Mouse (Mus musculus): ENCODE measurements around the gene Nr1h2. TPM values are rescaled to one million over a fixed set of nuclear protein-coding genes. Genes with fewer than 3 reads are reported as not detected.

The Nr1h2 gene
- 79.7 and 96.8 TPM in 2 replicates for polyA plus RNA-seq (2012; rRNA removed)

DNA sequence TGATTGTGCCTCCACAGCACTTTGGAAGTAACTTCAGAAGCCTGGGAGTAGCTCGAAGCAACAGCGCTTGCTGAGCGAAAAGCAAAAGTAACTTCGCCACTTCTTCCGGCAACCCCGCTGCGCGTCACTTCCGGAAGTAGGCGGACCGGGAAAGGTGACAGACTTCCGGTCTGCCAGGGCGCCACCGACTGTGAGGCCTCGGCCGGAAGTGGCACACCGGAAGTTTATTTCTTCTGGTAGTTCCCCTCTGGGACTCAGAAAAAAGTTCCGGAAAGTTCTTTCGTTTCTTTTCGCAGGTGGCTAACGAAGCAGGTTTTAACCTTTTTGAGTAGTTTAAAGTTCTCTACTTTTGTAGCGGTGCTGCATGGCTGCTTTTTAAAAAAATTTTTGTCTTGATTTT is at the start of gene Nr1h2:
Gene Nr1h2, minus strand, starts transcription at position 126 of the 400 bp plus-strand sequence.
- peak; percentile 25; the same call in 1 of the 2 replicates for TF ChIP-seq POLR2A (IDR thresholded peaks at IDR 0.05; ENCODE audit: borderline replicate concordance, extremely low read depth, insufficient read depth, insufficient read length, poor library complexity, severe bottlenecking)
- TF ChIP-seq CTCF (IDR thresholded peaks at IDR 0.05; ENCODE audit: borderline replicate concordance, extremely low read depth, insufficient read depth, insufficient read length): peak; percentile 9; the same call in 1 of the 2 replicates
- DNase-seq (ENCODE audit: low read depth): peak; percentile 98

DNA sequence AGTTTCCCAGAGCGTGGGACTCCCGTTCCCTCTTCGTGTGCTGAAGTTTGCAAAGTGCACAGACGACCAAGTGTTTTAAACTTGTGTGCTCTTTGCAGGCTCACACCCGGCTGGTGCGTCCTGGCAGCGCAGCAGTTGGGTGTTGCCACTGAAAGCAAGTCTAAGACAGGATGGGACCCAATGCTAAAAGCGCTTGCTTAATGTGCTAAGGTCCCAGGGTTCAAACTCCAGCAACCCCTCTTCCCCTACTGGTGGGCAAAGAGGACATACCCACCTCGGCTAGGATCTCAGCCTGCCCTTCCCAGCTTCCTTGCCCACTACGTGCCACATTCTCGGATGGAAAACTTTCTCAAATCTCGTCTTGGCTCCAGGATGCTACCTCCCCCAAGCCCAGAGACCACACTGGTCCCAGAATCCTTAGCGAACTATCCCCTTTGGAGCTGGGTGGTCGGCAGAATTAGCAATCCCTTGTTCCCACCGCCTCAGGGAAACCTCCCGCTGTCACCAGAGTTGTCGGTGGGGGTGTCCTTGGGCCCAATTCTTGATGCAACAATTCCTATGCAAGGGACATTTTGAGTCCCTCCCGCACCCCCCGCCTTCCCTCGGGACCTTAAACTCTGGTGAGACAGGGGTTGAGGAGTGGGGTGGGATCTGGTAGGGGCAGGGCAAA is 49.6 kb upstream of the Nr1h2 start:
- no peak for DNase-seq (ENCODE audit: low read depth)
- TF ChIP-seq POLR2A (IDR thresholded peaks at IDR 0.05; ENCODE audit: borderline replicate concordance, extremely low read depth, insufficient read depth, insufficient read length, poor library complexity, severe bottlenecking) (no peak), CTCF (IDR thresholded peaks at IDR 0.05; ENCODE audit: borderline replicate concordance, extremely low read depth, insufficient read depth, insufficient read length) (no peak)

DNA sequence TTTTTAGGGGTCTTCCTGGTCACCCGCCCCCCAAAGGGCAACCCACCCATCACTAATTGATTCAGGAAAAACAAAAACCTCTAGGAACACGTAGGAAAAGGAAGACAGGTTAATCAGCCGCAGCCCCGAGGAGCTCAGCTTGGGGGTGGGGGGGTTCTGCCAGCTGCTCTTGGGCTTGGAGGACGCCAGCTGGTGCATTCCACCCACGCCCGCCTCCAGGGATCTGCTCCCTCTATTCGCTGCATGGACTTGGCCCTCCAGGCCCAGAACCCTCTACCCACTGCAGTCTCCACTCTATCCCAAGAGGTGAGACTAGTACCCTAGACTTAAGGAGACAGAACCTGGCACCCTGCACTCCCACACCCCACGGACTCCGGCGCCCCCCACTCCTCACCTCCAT is 48.7 kb upstream of the Nr1h2 start:
- DNase-seq (ENCODE audit: low read depth): peak; percentile 71
- no peak for TF ChIP-seq CTCF (IDR thresholded peaks at IDR 0.05; ENCODE audit: borderline replicate concordance, extremely low read depth, insufficient read depth, insufficient read length)
- no peak for TF ChIP-seq POLR2A (IDR thresholded peaks at IDR 0.05; ENCODE audit: borderline replicate concordance, extremely low read depth, insufficient read depth, insufficient read length, poor library complexity, severe bottlenecking)

DNA sequence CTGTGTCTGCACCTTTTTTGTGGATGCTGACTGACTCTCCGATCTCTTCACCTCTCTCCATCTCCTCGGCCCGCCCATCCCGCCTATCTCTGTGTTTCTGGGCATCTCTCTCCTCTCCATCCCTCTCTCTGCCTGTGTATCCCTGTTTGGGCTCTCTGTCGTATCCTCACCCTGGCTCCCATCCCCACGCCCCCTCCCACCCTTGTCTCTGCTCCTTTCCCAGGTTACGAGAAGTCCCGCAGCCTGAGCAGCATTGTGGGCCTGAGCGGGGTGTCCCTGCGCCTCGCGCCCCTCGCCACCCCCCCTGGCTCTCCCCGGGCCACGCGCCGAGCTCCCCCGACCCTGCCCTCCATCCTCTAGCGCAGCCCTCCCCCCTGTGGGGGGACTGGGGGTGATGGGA is 47.9 kb upstream of the Nr1h2 start:
- DNase-seq (ENCODE audit: low read depth): no peak
- TF ChIP-seq CTCF (IDR thresholded peaks at IDR 0.05; ENCODE audit: borderline replicate concordance, extremely low read depth, insufficient read depth, insufficient read length): no peak
- no peak for TF ChIP-seq POLR2A (IDR thresholded peaks at IDR 0.05; ENCODE audit: borderline replicate concordance, extremely low read depth, insufficient read depth, insufficient read length, poor library complexity, severe bottlenecking)

- TF ChIP-seq CTCF (IDR thresholded peaks at IDR 0.05; ENCODE audit: borderline replicate concordance, extremely low read depth, insufficient read depth, insufficient read length) (no peak), POLR2A (IDR thresholded peaks at IDR 0.05; ENCODE audit: borderline replicate concordance, extremely low read depth, insufficient read depth, insufficient read length, poor library complexity, severe bottlenecking) (no peak)
- DNase-seq (ENCODE audit: low read depth): no peak
These were observed 47.0 kb upstream of the Nr1h2 start for GRCm38 (mm10) chr7:44600691-44601262.

DNA sequence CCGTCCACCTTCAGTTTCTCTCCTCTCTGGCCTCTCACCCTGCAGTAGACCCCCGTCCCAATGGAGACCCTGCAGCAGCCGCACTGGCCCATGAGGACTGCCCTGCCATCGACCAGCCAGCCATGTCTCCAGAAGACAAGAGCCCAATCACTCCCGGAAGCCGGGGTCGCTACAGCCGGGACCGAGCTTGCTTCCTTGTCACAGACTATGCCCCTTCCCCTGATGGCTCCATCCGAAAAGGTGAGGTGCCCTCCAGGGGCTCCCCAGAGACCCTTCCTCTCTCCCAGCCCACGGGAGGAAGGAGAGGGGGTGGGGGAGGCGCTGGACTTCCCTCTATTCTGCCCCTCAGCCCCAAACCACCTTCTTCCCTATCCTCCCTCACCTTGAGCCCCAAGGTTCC is 44.6 kb upstream of the Nr1h2 start:
- no peak for DNase-seq (ENCODE audit: low read depth)
- TF ChIP-seq POLR2A (IDR thresholded peaks at IDR 0.05; ENCODE audit: borderline replicate concordance, extremely low read depth, insufficient read depth, insufficient read length, poor library complexity, severe bottlenecking) (no peak), CTCF (IDR thresholded peaks at IDR 0.05; ENCODE audit: borderline replicate concordance, extremely low read depth, insufficient read depth, insufficient read length) (no peak)

DNA sequence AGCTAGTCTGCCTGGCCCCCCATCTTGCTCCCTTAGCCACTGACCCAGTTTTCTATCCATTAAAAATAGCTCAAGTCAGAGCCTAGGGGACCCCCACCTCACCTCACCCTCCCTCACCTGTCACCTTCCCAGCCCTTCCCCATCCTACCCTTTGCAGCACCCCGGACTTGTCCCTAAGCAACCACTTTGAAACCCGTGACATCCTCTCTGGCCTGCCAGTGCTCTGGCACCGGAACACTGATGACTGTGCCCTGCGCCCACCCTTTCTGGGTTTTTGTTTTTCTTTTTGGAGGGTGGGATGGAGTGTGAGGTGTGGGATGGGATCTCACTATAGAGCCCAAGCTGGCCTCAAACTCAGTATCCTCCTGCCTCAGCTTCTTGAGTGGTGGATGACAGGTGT is 43.9 kb upstream of the Nr1h2 start:
- no peak for DNase-seq (ENCODE audit: low read depth)
- TF ChIP-seq CTCF (IDR thresholded peaks at IDR 0.05; ENCODE audit: borderline replicate concordance, extremely low read depth, insufficient read depth, insufficient read length): no peak
- TF ChIP-seq POLR2A (IDR thresholded peaks at IDR 0.05; ENCODE audit: borderline replicate concordance, extremely low read depth, insufficient read depth, insufficient read length, poor library complexity, severe bottlenecking): no peak

GRCm38 (mm10) chr7:44596996-44597538 is 43.3 kb upstream of the Nr1h2 start:
- TF ChIP-seq POLR2A (IDR thresholded peaks at IDR 0.05; ENCODE audit: borderline replicate concordance, extremely low read depth, insufficient read depth, insufficient read length, poor library complexity, severe bottlenecking) (no peak), CTCF (IDR thresholded peaks at IDR 0.05; ENCODE audit: borderline replicate concordance, extremely low read depth, insufficient read depth, insufficient read length) (no peak)
- DNase-seq (ENCODE audit: low read depth): no peak

DNA sequence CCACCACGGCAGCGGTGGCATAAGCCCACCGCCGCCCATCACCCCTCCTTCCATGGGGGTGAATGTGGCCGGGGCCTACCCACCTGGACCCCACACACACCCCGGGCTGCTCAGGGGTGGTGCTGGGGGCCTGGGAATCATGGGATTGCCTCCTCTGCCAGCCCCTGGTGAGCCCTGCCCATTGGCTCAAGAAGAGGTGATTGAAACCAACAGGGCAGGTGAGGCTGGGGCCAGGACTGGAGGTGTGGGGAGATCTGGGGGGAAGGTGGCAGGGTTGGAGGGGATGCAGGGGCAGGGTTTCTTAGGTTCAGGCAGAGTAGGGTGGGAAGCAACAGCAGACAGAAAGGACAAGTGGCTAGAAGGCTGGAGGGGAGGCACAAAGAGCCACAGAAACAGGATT is 42.3 kb upstream of the Nr1h2 start:
- DNase-seq (ENCODE audit: low read depth): no peak
- TF ChIP-seq CTCF (IDR thresholded peaks at IDR 0.05; ENCODE audit: borderline replicate concordance, extremely low read depth, insufficient read depth, insufficient read length) (no peak), POLR2A (IDR thresholded peaks at IDR 0.05; ENCODE audit: borderline replicate concordance, extremely low read depth, insufficient read depth, insufficient read length, poor library complexity, severe bottlenecking) (no peak)

DNA sequence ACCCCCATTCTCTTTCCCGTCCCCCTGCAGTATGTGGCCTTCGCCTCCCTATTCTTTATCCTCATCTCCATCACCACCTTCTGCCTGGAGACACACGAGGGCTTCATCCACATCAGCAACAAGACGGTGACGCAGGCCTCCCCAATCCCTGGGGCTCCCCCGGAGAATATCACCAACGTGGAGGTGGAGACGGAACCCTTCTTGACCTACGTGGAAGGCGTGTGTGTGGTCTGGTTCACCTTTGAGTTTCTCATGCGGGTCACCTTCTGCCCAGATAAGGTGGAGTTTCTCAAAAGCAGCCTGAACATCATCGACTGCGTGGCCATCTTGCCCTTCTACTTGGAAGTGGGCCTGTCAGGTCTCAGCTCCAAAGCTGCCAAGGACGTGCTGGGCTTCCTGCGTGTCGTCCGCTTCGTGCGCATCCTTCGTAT is 41.4 kb upstream of the Nr1h2 start:
- TF ChIP-seq POLR2A (IDR thresholded peaks at IDR 0.05; ENCODE audit: borderline replicate concordance, extremely low read depth, insufficient read depth, insufficient read length, poor library complexity, severe bottlenecking) (no peak), CTCF (IDR thresholded peaks at IDR 0.05; ENCODE audit: borderline replicate concordance, extremely low read depth, insufficient read depth, insufficient read length) (no peak)
- DNase-seq (ENCODE audit: low read depth): no peak

- TF ChIP-seq CTCF (IDR thresholded peaks at IDR 0.05; ENCODE audit: borderline replicate concordance, extremely low read depth, insufficient read depth, insufficient read length) (no peak), POLR2A (IDR thresholded peaks at IDR 0.05; ENCODE audit: borderline replicate concordance, extremely low read depth, insufficient read depth, insufficient read length, poor library complexity, severe bottlenecking) (no peak)
These were observed 40.5 kb upstream of the Nr1h2 start for GRCm38 (mm10) chr7:44594291-44594690.

More at GRCm38 (mm10) chr7:44594291-44594690, 40.5 kb upstream of the Nr1h2 start:
- DNase-seq (ENCODE audit: low read depth): peak; percentile 81
